Mouse (Mus musculus) left cerebral cortex, postnatal 14 days (tissue): ENCODE measurements around the gene Il21r. TPM values are rescaled to one million over a fixed set of nuclear protein-coding genes. Genes with fewer than 3 reads are reported as not detected.

Source experiments
- total RNA-seq, 2 experiments: library from RNA; stranded (reverse); gene quantifications; 2 replicates each; pipeline ENCODE4 v1.2.3; 2021

Gene Il21r
- total RNA-seq, 2 experiments from 2014 or later = 0.72 to 1.0 TPM

Other genes starting within 250 kb of the Il21r start
- 1 to 10 TPM; 3.4 to 3.8 TPM for gene Kdm8, start 158.8 kb upstream of the Il21r start, total RNA-seq
- gene Nsmce1, start 111.8 kb upstream of the Il21r start, total RNA-seq = 10 to 100 TPM; 15.8 to 19.2 TPM
- gene Il4ra, start 51.3 kb upstream of the Il21r start, total RNA-seq = 1 to 10 TPM; 5.0 to 6.5 TPM
- gene Gtf3c1, start 104.4 kb downstream of the Il21r start, total RNA-seq = 10 to 100 TPM; 86.0 to 89.7 TPM
- 10 to 100 TPM; 18.5 to 24.4 TPM for gene D430042O09Rik, start 104.5 kb downstream of the Il21r start, total RNA-seq